Mouse (Mus musculus): ENCODE data around the gene Prcc. TPM values are rescaled to one million over a fixed set of nuclear protein-coding genes. Genes with fewer than 3 reads are reported as not detected.

Prcc gene
- polyA plus RNA-seq, 2 experiments, result 15.8 to 48.5 TPM

- Histone ChIP-seq H3K36me3 (ENCODE audit: control insufficient read depth, insufficient read depth, low read length) (peaks cover 50% of the 10 kb centered on the region), H3K9me3 (ENCODE audit: control insufficient read depth, low read length) (no peaks in the 10 kb centered on the region), H3K9ac (ENCODE audit: low read depth, low read length, severe bottlenecking) (peak overlapping the region; percentile 78), H3K27me3 (ENCODE audit: control insufficient read depth, insufficient read depth, low read length) (no peaks in the 10 kb centered on the region), H3K27ac (replicated peaks; ENCODE audit: low read depth, low read length) (peak overlapping the region; percentile 78), H3K4me3 (replicated peaks; ENCODE audit: low read length) (peak overlapping the region; percentile 81), H3K4me1 (ENCODE audit: control insufficient read depth, insufficient read depth, low read length) (peaks cover 14% of the 10 kb centered on the region), H3K4me2 (replicated peaks; ENCODE audit: low read depth, low read length, severe bottlenecking) (peak overlapping the region; percentile 66)
- ATAC-seq (ENCODE audit: low FRiP score, low read depth), result peak; percentile 27; the same call in 1 of the 2 replicates
- 4% methylated on average over 25 of the region's 26 CpGs for WGBS
- no peak for DNase-seq (ENCODE audit: low spot score)
- TF ChIP-seq POLR2A (IDR thresholded peaks at IDR 0.05; ENCODE audit: borderline replicate concordance, extremely low read depth, insufficient read depth, insufficient read length), result no peak
Observed at GRCm38 (mm10) chr3:87929341-87930077, 44.1 kb upstream of the Prcc start.

GRCm38 (mm10) chr3:87927452-87927851 is 42.0 kb upstream of the Prcc start:
- no peak for TF ChIP-seq POLR2A (IDR thresholded peaks at IDR 0.05; ENCODE audit: borderline replicate concordance, extremely low read depth, insufficient read depth, insufficient read length)
- Histone ChIP-seq H3K4me3 (replicated peaks; ENCODE audit: low read length) (no peak overlapping the region), H3K27me3 (ENCODE audit: control insufficient read depth, insufficient read depth, low read length) (no peaks in the 10 kb centered on the region), H3K9me3 (ENCODE audit: control insufficient read depth, low read length) (no peaks in the 10 kb centered on the region), H3K27ac (replicated peaks; ENCODE audit: low read depth, low read length) (no peak overlapping the region), H3K9ac (ENCODE audit: low read depth, low read length, severe bottlenecking) (no peak overlapping the region), H3K36me3 (ENCODE audit: control insufficient read depth, insufficient read depth, low read length) (peaks cover 53% of the 10 kb centered on the region), H3K4me2 (replicated peaks; ENCODE audit: low read depth, low read length, severe bottlenecking) (no peak overlapping the region), H3K4me1 (ENCODE audit: control insufficient read depth, insufficient read depth, low read length) (peaks cover 14% of the 10 kb centered on the region)
- ATAC-seq (ENCODE audit: low FRiP score, low read depth) (no peak), DNase-seq (ENCODE audit: low spot score) (no peak)
- WGBS, result 90% methylated on average over 5 of the region's 5 CpGs

- DNase-seq (ENCODE audit: low spot score) (no peak), ATAC-seq (ENCODE audit: low FRiP score, low read depth) (no peak)
- no peak overlapping the region for H3K27ac ChIP-seq (replicated peaks; ENCODE audit: low read depth, low read length)
- peaks cover 10% of the 10 kb centered on the region for H3K4me1 ChIP-seq (ENCODE audit: control insufficient read depth, insufficient read depth, low read length)
- no peak overlapping the region for H3K4me2 ChIP-seq (replicated peaks; ENCODE audit: low read depth, low read length, severe bottlenecking)
- WGBS, result 93% methylated on average over 7 of the region's 7 CpGs
- no peak overlapping the region for H3K9ac ChIP-seq (ENCODE audit: low read depth, low read length, severe bottlenecking)
- no peaks in the 10 kb centered on the region for H3K9me3 ChIP-seq (ENCODE audit: control insufficient read depth, low read length)
- H3K4me3 ChIP-seq (replicated peaks; ENCODE audit: low read length), result no peak overlapping the region
- TF ChIP-seq POLR2A (IDR thresholded peaks at IDR 0.05; ENCODE audit: borderline replicate concordance, extremely low read depth, insufficient read depth, insufficient read length), result no peak
- peaks cover 54% of the 10 kb centered on the region for H3K36me3 ChIP-seq (ENCODE audit: control insufficient read depth, insufficient read depth, low read length)
- H3K27me3 ChIP-seq (ENCODE audit: control insufficient read depth, insufficient read depth, low read length), result no peaks in the 10 kb centered on the region
Observed at GRCm38 (mm10) chr3:87924996-87925395, 39.6 kb upstream of the Prcc start.

GRCm38 (mm10) chr3:87920270-87920943 is 35.0 kb upstream of the Prcc start:
- Histone ChIP-seq H3K9me3 (ENCODE audit: control insufficient read depth, low read length) (no peaks in the 10 kb centered on the region), H3K27me3 (ENCODE audit: control insufficient read depth, insufficient read depth, low read length) (no peaks in the 10 kb centered on the region), H3K27ac (replicated peaks; ENCODE audit: low read depth, low read length) (no peak overlapping the region), H3K4me1 (ENCODE audit: control insufficient read depth, insufficient read depth, low read length) (peaks cover 4% of the 10 kb centered on the region; the same call in 1 of the 2 replicates), H3K4me2 (replicated peaks; ENCODE audit: low read depth, low read length, severe bottlenecking) (peak overlapping the region; percentile 79), H3K4me3 (replicated peaks; ENCODE audit: low read length) (peak overlapping the region; percentile 70), H3K36me3 (ENCODE audit: control insufficient read depth, insufficient read depth, low read length) (peaks cover 52% of the 10 kb centered on the region), H3K9ac (ENCODE audit: low read depth, low read length, severe bottlenecking) (peak overlapping the region; percentile 74)
- TF ChIP-seq POLR2A (IDR thresholded peaks at IDR 0.05; ENCODE audit: borderline replicate concordance, extremely low read depth, insufficient read depth, insufficient read length), result no peak
- DNase-seq (ENCODE audit: low spot score) (no peak), ATAC-seq (ENCODE audit: low FRiP score, low read depth) (no peak)
- 69% methylated on average over 9 of the region's 9 CpGs for WGBS

GRCm38 (mm10) chr3:87919336-87920108 is 34.1 kb upstream of the Prcc start, which contains the start of gene Mrpl24:
Gene Mrpl24, plus strand, starts transcription at chr3:87919506.
- under 1% methylated on average over 30 of the region's 30 CpGs for WGBS
- H3K4me1 ChIP-seq (ENCODE audit: control insufficient read depth, insufficient read depth, low read length), result peaks cover 4% of the 10 kb centered on the region; the same call in 1 of the 2 replicates
- peak within 1 kb of the TSS; percentile 81 for H3K27ac ChIP-seq (replicated peaks; ENCODE audit: low read depth, low read length)
- peak; percentile 93 for DNase-seq (ENCODE audit: low spot score)
- no peaks in the 10 kb centered on the region for H3K9me3 ChIP-seq (ENCODE audit: control insufficient read depth, low read length)
- peak; percentile 85 for ATAC-seq (ENCODE audit: low FRiP score, low read depth)
- no peaks in the 10 kb centered on the region for H3K27me3 ChIP-seq (ENCODE audit: control insufficient read depth, insufficient read depth, low read length)
- TF ChIP-seq POLR2A (IDR thresholded peaks at IDR 0.05; ENCODE audit: borderline replicate concordance, extremely low read depth, insufficient read depth, insufficient read length), result no peak
- peaks cover 52% of the 10 kb centered on the region for H3K36me3 ChIP-seq (ENCODE audit: control insufficient read depth, insufficient read depth, low read length)
- H3K4me3 ChIP-seq (replicated peaks; ENCODE audit: low read length), result peak within 1 kb of the TSS; percentile 70
- H3K9ac ChIP-seq (ENCODE audit: low read depth, low read length, severe bottlenecking), result peak within 1 kb of the TSS; percentile 74
- peak within 1 kb of the TSS; percentile 79 for H3K4me2 ChIP-seq (replicated peaks; ENCODE audit: low read depth, low read length, severe bottlenecking)

Data from limb, embryonic 14.5 days (tissue).